Mouse (Mus musculus) macrophage (primary cell): ENCODE results near the gene Fbxo11. TPM values are rescaled to one million over a fixed set of nuclear protein-coding genes. Genes with fewer than 3 reads are reported as not detected.

ENCODE experiments used
- H3K27ac ChIP-seq: fragments of 350-480 bp; formaldehyde crosslinking; 2 replicates; pipeline ENCODE4 v1.9.0; 2021
- H3K36me3 ChIP-seq: fragments of 350-480 bp; formaldehyde crosslinking; 2 replicates; pipeline ENCODE4 v1.9.0; 2021; ENCODE audit errors: inconsistent target
- H3K4me3 ChIP-seq: fragments of 350-480 bp; formaldehyde crosslinking; 2 replicates; pipeline ENCODE4 v1.9.0; 2021; ENCODE audit errors: inconsistent target
- H3K79me2 ChIP-seq: fragments of 350-480 bp; formaldehyde crosslinking; 2 replicates; pipeline ENCODE4 v1.9.0; 2021; ENCODE audit errors: inconsistent target
- WGBS: methylation state at CpG from one replicate; pipeline ENCODE4 v1.1.7; 2026; ENCODE audit warnings: inconsistent platforms; ENCODE audit not compliant: missing documents; 5-methylcytosine and 5-hydroxymethylcytosine counted together
- polyA plus RNA-seq: library from polyadenylated mRNA; stranded (reverse); fragments of 250-400 nt; gene quantifications from 3 replicates; pipeline ENCODE4 v1.2.4, GENCODE M21; 2018; ENCODE audit warnings: inconsistent platforms
- total RNA-seq, 78 experiments: library from RNA; depleted of rRNA; stranded (reverse); fragments of 250-400 nt; gene quantifications; 1 replicate in 9 of 78; 2 replicates in 24 of 78; 3 replicates in 43 of 78; 4 replicates in 2 of 78; pipeline ENCODE4 v1.2.4; 2018; ENCODE audit warnings: inconsistent platforms in 56 of 78

Fbxo11 gene
- total RNA-seq (2018; cell fraction: chromatin; rRNA removed), result 100 to 1,000 TPM in 15 of 26 experiments, 10 to 100 TPM in 11; 77.0 to 273 (median 106) TPM
- 100 to 1,000 TPM in 1 of 26 experiments, 10 to 100 TPM in 25; 30.7 to 101 (median 49.0) TPM for total RNA-seq (2018; cell fraction: cytosol; rRNA removed)
- total RNA-seq (2018; cell fraction: nucleus; rRNA removed), result 100 to 1,000 TPM in 8 of 26 experiments, 10 to 100 TPM in 18; 54.4 to 210 (median 80.3) TPM
- polyA plus RNA-seq, result 33.3 to 64.4 TPM (median 36.2 TPM) in 3 replicates

DNA sequence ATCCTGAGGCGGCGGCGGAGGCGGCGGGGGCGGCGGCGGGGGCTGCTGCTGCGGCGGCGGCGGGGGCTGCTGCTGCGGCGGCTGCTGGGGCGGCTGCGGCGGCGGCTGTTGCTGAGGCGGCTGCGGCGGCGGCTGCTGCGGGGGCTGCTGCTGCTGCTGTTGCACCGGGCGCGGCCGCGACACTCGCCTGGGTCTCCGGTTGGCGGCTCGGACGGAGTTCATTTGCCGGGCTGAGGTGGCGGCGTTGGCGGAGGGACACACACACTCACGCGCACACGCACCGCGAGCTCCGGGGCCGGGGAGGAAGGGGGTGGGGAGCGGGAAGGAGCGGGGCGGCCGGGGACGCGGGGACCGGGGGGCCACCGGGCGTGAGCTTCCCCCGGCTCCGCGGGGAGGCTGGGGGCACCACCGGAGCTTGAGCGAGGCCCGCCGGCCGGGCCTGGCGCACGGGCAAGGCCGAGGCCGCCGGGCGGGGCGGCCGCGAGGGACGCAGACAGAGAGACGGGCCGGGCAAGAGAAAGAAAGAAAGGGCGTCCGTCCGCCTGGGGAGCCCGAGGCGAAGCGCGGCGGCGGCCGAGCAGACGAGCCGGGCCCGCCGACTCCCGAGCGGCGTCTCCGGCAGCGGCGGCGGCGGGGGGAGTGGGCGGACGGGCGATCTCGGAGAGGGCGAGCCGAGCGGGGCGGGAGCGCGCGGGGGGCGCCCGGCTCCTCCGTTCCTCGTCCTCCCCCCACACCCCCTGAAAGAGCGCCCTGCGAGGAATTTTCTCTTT, at the start of gene Fbxo11:
TSS of gene Fbxo11 (minus strand) at position 261 of the 770 bp plus-strand sequence.
- WGBS, result under 1% methylated on average over 91 of the region's 112 CpGs
- H3K36me3 ChIP-seq, result no peaks in the 10 kb centered on the region
- peaks cover 47% of the 10 kb centered on the region for H3K79me2 ChIP-seq
- H3K27ac ChIP-seq, result peak within 1 kb of the TSS; percentile 76
- peak within 1 kb of the TSS; percentile 75 for H3K4me3 ChIP-seq

- H3K36me3 ChIP-seq, result no peaks in the 10 kb centered on the region
- peak overlapping the region; percentile 21; the same call in 1 of the 2 replicates for H3K27ac ChIP-seq
- no peaks in the 10 kb centered on the region for H3K79me2 ChIP-seq
- WGBS, result 91% methylated on average over 10 of the region's 10 CpGs
- H3K4me3 ChIP-seq, result no peak overlapping the region
Measured at GRCm38 (mm10) chr17:88113883-88114229, 48.8 kb upstream of the Fbxo11 start.

DNA sequence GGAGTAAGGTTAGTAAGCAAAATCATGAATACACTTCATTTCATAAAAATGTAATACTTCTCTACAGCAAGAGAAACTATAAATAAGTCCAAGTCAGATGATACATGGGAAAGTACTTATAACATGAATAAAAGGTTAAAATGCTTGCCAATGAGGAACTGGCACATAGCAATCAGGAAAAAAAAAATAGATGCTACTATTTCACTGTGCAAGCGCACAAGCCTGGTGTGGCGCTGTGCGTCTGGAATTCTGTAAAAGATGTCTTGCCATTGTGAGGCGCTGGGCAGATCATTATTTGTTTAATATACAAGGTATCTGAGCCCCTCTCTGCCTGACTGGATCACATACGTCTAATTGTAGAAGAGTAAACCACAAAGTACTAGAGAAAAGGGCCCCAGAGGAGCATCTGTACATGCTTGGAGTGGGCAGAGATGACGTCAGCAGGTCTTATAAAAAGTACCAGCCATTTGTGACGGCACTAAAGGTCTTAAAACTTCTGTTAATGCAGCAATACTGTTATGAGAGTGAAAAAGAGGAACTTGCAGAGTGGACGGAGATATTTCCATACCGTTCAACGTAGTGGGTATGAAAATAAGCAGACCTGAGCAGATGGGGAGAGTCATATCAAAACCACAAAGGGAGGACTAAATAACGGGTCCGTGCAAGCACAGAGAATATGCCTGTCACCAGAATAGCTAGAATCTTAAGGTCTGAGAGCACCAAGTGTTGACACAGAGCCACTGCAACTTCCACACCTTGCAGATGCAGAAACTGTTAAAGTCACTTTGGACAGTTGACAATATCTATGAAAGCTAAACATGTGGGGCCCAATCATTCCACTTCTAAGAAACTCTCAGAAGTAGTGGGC, 48.2 kb upstream of the Fbxo11 start:
- Histone ChIP-seq H3K36me3 (no peaks in the 10 kb centered on the region), H3K27ac (peak overlapping the region; percentile 21; the same call in 1 of the 2 replicates), H3K4me3 (no peak overlapping the region), H3K79me2 (no peaks in the 10 kb centered on the region)
- 19% methylated on average over 12 of the region's 12 CpGs for WGBS

- Histone ChIP-seq H3K4me3 (no peak overlapping the region), H3K79me2 (no peaks in the 10 kb centered on the region), H3K27ac (no peak overlapping the region), H3K36me3 (no peaks in the 10 kb centered on the region)
- WGBS, result 43% methylated on average over 10 of the region's 10 CpGs
Measured at GRCm38 (mm10) chr17:88111865-88112645, 47.0 kb upstream of the Fbxo11 start.

DNA sequence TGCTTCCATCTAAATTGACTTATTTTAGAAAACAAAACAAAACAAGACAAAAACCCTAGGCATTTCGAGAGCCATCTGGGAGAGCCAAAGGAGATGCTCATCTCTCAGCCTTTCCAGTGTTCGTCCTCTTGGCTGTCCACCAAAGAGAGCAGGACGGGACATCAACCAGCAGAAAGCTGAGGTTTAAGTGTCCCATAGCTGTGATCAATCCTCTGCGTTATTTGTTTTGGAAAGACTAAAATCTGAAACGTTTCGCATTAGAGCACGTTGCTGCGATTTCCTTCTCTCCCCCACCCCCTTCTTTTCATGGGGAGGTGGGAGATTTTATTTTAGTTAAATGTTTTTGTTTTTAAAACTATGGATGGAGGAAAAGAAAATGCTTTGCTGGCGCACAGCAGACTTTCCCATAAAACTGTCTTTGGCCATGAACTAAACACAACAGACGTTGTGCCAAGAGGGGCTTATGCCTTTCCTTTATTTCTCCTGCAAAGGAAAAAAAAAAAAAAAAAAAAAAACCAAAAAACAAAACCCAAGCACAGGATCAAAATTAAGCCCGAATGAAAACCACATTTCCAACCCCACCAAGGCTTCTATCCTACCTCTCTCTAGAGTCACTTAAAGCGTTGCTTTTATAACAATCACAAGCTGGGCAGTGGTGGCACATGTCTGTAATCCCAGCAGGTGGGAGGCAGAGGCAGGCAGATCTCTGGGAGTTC, 46.1 kb upstream of the Fbxo11 start:
- 95% methylated on average over 10 of the region's 12 CpGs for WGBS
- Histone ChIP-seq H3K79me2 (no peaks in the 10 kb centered on the region), H3K4me3 (no peak overlapping the region), H3K36me3 (no peaks in the 10 kb centered on the region), H3K27ac (no peak overlapping the region)

GRCm38 (mm10) chr17:88107708-88108107, 42.6 kb upstream of the Fbxo11 start:
- 98% methylated on average over 4 of the region's 4 CpGs for WGBS
- Histone ChIP-seq H3K4me3 (no peak overlapping the region), H3K27ac (no peak overlapping the region), H3K79me2 (no peaks in the 10 kb centered on the region), H3K36me3 (no peaks in the 10 kb centered on the region)

DNA sequence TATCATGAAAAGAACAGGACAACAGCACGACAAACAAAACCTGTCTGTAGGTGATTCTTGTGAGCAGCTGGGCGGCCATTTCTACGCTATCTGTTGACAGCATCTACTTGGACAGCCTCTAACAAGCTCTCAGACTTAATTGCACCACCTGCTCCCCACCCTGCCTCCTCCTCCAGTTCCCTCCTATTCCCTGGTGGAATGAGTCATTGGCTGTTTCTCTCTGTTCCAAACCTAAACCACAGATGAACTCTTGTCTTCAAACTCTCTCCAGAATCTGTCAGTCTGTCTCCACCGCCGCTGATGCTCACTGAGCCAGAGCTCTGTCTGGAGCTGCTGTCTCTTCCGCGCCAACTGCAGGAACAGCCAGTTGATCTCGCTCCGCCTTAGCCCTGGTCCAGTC, 41.3 kb upstream of the Fbxo11 start:
- Histone ChIP-seq H3K79me2 (no peaks in the 10 kb centered on the region), H3K36me3 (no peaks in the 10 kb centered on the region), H3K4me3 (no peak overlapping the region), H3K27ac (no peak overlapping the region)
- 97% methylated on average over 9 of the region's 9 CpGs for WGBS

DNA sequence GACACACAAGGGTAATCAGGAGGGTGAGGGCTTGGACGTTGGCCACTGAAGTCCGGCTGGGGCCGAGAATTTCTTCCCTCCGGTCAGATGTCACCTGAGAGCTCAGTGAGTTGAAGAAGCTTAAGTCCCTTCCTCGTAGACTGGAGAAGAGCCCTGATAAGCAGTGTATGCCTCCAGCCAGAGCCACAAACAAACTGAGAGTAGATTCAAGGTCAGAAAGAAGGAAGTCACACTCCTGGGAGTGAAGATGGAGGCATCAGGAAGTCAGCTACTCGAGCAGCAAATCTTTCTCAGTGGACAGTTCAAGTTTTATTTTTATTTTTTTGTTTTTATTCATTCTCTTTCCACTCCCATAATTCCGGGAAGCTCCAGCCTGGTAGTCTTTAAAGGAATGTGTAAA, 37.5 kb upstream of the Fbxo11 start:
- Histone ChIP-seq H3K36me3 (no peaks in the 10 kb centered on the region), H3K4me3 (no peak overlapping the region), H3K79me2 (no peaks in the 10 kb centered on the region), H3K27ac (no peak overlapping the region)
- 68% methylated on average over 7 of the region's 7 CpGs for WGBS

GRCm38 (mm10) chr17:88098181-88098852, 33.2 kb upstream of the Fbxo11 start:
- Histone ChIP-seq H3K4me3 (no peak overlapping the region), H3K27ac (no peak overlapping the region), H3K36me3 (no peaks in the 10 kb centered on the region), H3K79me2 (no peaks in the 10 kb centered on the region)
- 75% methylated on average over 4 of the region's 9 CpGs for WGBS

GRCm38 (mm10) chr17:88097543-88097942, 32.5 kb upstream of the Fbxo11 start:
- 98% methylated on average over 3 of the region's 3 CpGs for WGBS
- no peaks in the 10 kb centered on the region for H3K79me2 ChIP-seq
- H3K4me3 ChIP-seq, result no peak overlapping the region
- no peak overlapping the region for H3K27ac ChIP-seq
- H3K36me3 ChIP-seq, result no peaks in the 10 kb centered on the region

- Histone ChIP-seq H3K36me3 (no peaks in the 10 kb centered on the region), H3K27ac (no peak overlapping the region), H3K4me3 (no peak overlapping the region), H3K79me2 (no peaks in the 10 kb centered on the region)
- WGBS, result 58% methylated on average over 11 of the region's 12 CpGs
Measured at GRCm38 (mm10) chr17:88096809-88097399, 31.8 kb upstream of the Fbxo11 start.

- H3K79me2 ChIP-seq, result no peaks in the 10 kb centered on the region
- WGBS, result 95% methylated on average over 10 of the region's 10 CpGs
- H3K36me3 ChIP-seq, result no peaks in the 10 kb centered on the region
- no peak overlapping the region for H3K4me3 ChIP-seq
- no peak overlapping the region for H3K27ac ChIP-seq
Measured at GRCm38 (mm10) chr17:88095517-88096198, 30.6 kb upstream of the Fbxo11 start.
